Mouse (Mus musculus) embryonic facial prominence, embryonic 11.5 days (tissue): Measurements from ENCODE around the gene Crb2. TPM values are rescaled to one million over a fixed set of nuclear protein-coding genes. Genes with fewer than 3 reads are reported as not detected.
A peak's percentile ranks its signal among the peaks of the same experiment; 100 is the strongest.

Experiments used
- ATAC-seq: fragments of 200-750 bp; cut with Nextera tagmentation; replicated peaks from 2 replicates; pipeline ENCODE4 v1.8.0; 2017; ENCODE audit warnings: low read depth; ENCODE audit not compliant: insufficient number of reproducible peaks, low FRiP score, low TSS enrichment
- DNase-seq: peaks from one replicate; pipeline ENCODE4 v3.0.0-alpha.2; 2015; ENCODE audit warnings: low spot score
- H3K27ac ChIP-seq: fragments of 300-500 bp; sonication (generic); replicated peaks from 2 replicates; pipeline ENCODE4 v1.5.1; 2014; ENCODE audit warnings: mild to moderate bottlenecking, low read depth, low read length, control low read depth
- H3K27me3 ChIP-seq: fragments of 300-500 bp; sonication (generic); 2 replicates; pipeline ENCODE4 v1.6.1; 2014; ENCODE audit warnings: mild to moderate bottlenecking, low read length, moderate library complexity, mixed read lengths; ENCODE audit not compliant: control insufficient read depth, insufficient read depth
- H3K36me3 ChIP-seq: fragments of 300-500 bp; sonication (generic); replicated peaks from 2 replicates; pipeline ENCODE4 v1.6.1; 2014; ENCODE audit warnings: low read depth, mild to moderate bottlenecking, low read length, moderate library complexity, mixed read lengths; ENCODE audit not compliant: control insufficient read depth, insufficient read depth
- H3K4me1 ChIP-seq: fragments of 300-500 bp; sonication (generic); 2 replicates; pipeline ENCODE4 v1.6.1; 2014; ENCODE audit warnings: low read length, mixed read lengths; ENCODE audit not compliant: control insufficient read depth, insufficient read depth
- H3K4me2 ChIP-seq: fragments of 300-500 bp; sonication (generic); 2 replicates; pipeline ENCODE4 v1.6.1; 2014; ENCODE audit warnings: low read depth, mild to moderate bottlenecking, control low read depth, low read length, moderate library complexity
- H3K4me3 ChIP-seq: fragments of 300-500 bp; sonication (generic); 2 replicates; pipeline ENCODE4 v1.5.1; 2014; ENCODE audit warnings: low read depth, low read length, control low read depth
- H3K9ac ChIP-seq: fragments of 300-500 bp; sonication (generic); replicated peaks from 2 replicates; pipeline ENCODE4 v1.6.1; 2014; ENCODE audit warnings: mild to moderate bottlenecking, control low read depth, low read length
- H3K9me3 ChIP-seq: fragments of 300-500 bp; sonication (generic); replicated peaks from 2 replicates; pipeline ENCODE4 v1.6.1; 2016; ENCODE audit warnings: mild to moderate bottlenecking, low read length, inconsistent platforms, mixed read lengths; ENCODE audit not compliant: control insufficient read depth
- WGBS: fragments of 180-500 bp; shearing (Covaris S2); extraction: QIAGEN DNeasy Blood & Tissue Kit; methylation state at CpG from one replicate; pipeline ENCODE4 v1.1.7; 2014; 5-methylcytosine and 5-hydroxymethylcytosine counted together
- polyA plus RNA-seq: library from polyadenylated mRNA; unstranded; fragments of >200 nt; fragmentation: Nextera tagmentation; extraction: Ambion mirVana; gene quantifications from 2 replicates; pipeline ENCODE4 v1.2.1, GENCODE M21; 2014

Crb2 gene
- polyA plus RNA-seq, 1 experiment from 2014 or later: 2.7 TPM

DNA sequence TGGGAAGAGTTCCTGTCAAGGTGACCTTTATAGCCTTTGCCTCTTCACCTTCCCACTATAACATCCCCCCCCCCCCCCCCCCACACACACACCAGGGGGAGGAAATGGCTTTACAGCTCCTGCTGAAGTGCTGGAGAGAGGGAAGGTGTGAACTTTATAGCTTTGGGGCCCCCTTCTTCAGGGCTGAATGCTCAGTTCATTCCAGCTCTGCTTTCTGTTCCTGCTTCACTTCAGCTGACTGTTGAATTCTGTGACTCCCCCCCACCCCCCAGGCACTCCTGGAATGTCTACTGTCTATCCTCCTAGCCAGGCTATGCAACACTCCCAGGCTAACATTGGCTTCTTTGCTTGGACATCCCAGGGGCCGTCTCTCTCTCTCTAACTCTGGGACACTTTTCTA is 20.0 kb downstream of the Crb2 start:
- Histone ChIP-seq H3K9ac (no peak overlapping the region), H3K4me3 (no peak overlapping the region), H3K36me3 (no peaks in the 10 kb centered on the region), H3K27ac (no peak overlapping the region), H3K9me3 (no peaks in the 10 kb centered on the region), H3K4me2 (no peak overlapping the region), H3K4me1 (no peaks in the 10 kb centered on the region), H3K27me3 (peaks cover 25% of the 10 kb centered on the region)
- ATAC-seq (no peak), DNase-seq (no peak)
- WGBS: 52% methylated on average over 1 of the region's 1 CpGs

DNA sequence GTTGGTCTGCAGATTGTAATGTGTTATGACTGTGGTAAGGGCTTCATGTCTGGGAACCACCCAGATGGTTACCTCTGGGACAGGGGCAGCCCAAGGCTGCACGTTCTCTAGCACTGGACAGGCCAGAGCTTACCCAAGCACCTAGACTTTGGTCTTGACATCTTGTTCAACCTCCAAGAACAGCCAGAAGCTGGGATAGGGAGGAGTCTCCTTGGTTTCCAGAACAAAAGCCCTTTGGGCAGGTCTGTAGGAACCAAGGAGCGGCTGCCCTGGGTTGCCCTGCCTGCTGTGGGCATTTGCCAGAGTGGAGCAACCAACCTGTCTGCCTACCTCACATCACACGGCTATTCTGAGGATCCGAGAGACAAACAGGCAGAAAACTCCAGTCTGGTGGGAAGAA is 21.0 kb downstream of the Crb2 start:
- 88% methylated on average over 4 of the region's 4 CpGs for WGBS
- Histone ChIP-seq H3K4me2 (no peak overlapping the region), H3K4me1 (no peaks in the 10 kb centered on the region), H3K9ac (no peak overlapping the region), H3K4me3 (no peak overlapping the region), H3K36me3 (no peaks in the 10 kb centered on the region), H3K27me3 (peaks cover 22% of the 10 kb centered on the region), H3K27ac (no peak overlapping the region), H3K9me3 (no peaks in the 10 kb centered on the region)
- ATAC-seq (no peak), DNase-seq (no peak)

DNA sequence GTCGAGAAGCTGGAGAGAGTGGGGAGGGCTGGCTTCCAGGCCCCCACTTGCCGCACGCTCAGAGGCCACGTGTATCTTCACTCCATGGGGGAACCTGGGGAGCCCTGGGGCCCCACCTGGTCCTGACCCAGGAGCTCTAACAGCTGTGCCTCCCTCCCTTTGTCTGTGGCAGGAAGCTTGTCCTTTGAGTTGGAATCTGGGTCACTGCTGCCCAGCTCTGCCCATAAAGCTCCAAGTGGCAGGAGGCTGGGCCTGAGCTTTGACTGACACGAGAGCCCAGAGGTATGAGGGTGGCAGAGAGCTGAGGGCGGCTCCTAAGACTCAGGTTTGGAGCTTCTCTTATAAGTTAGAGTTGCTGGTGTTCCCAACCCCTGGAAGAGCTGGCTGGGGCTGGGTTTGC is 23.1 kb downstream of the Crb2 start:
- ATAC-seq: no peak
- no peaks in the 10 kb centered on the region for H3K4me1 ChIP-seq
- WGBS: 63% methylated on average over 6 of the region's 6 CpGs
- H3K36me3 ChIP-seq: no peaks in the 10 kb centered on the region
- no peak overlapping the region for H3K27ac ChIP-seq
- no peak overlapping the region for H3K9ac ChIP-seq
- DNase-seq: no peak
- H3K9me3 ChIP-seq: no peaks in the 10 kb centered on the region
- H3K4me3 ChIP-seq: no peak overlapping the region
- no peak overlapping the region for H3K4me2 ChIP-seq
- 0 out of 2 replicates have a peak, but pooled peaks cover 4% of the 10 kb centered on the region for H3K27me3 ChIP-seq

DNA sequence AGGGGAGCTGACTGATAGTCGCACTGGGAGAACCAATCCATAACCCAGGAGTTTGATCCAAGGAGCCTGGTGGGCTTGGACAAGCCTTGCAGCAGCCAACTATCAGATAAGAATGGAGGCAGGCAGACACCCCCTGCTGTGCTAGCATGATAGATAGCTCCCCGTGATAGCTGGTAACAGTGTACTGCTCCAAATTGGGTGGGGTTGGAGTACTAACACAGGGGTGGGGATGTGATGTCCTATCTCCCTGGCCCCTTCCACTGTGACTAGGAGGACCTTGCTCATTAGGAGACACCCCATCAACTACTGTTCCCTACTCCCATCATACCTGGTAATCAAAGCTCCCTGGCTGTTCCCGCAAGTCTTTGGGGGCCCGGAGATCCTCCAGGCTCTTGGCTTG is 25.6 kb downstream of the Crb2 start:
- WGBS: 92% methylated on average over 4 of the region's 4 CpGs
- H3K9ac ChIP-seq: no peak overlapping the region
- H3K4me3 ChIP-seq: no peak overlapping the region
- no peak overlapping the region for H3K4me2 ChIP-seq
- H3K27ac ChIP-seq: no peak overlapping the region
- no peak for ATAC-seq
- no peaks in the 10 kb centered on the region for H3K4me1 ChIP-seq
- no peak for DNase-seq
- H3K9me3 ChIP-seq: no peaks in the 10 kb centered on the region
- no peaks in the 10 kb centered on the region for H3K27me3 ChIP-seq
- H3K36me3 ChIP-seq: no peaks in the 10 kb centered on the region

DNA sequence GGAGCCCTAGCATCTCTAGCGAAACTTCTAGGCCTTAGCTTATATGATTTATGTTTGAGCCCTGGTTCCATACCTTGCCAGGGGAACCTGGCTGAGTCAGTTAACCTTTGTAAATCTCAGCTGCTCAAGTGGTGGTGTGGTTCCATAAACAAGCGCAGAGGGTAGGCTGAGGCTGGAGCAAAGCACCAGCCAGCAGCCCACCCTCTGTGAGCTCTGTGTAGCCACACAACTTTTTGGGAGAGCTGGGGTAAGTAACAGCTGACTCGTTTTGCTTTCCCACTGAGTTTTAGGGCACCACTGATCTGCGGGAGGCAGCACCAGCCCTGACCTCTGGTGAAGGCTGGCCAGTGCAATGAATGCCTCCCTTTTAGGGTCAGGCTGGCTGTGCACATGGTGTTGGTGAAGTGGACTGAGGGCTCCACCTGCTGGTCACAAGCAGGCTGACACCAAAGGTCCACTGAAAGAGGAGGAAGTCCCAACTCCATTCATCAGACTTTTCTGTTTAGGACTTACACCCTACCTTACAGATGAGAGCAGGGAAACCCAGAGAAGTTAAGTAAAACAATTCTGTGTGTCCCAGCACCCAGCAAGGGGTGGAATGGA is 26.7 kb downstream of the Crb2 start:
- DNase-seq (peak; percentile 82), ATAC-seq (peak; percentile 68)
- Histone ChIP-seq H3K36me3 (no peaks in the 10 kb centered on the region), H3K4me2 (no peak overlapping the region), H3K9me3 (no peaks in the 10 kb centered on the region), H3K27ac (no peak overlapping the region), H3K9ac (no peak overlapping the region), H3K27me3 (no peaks in the 10 kb centered on the region), H3K4me3 (no peak overlapping the region), H3K4me1 (no peaks in the 10 kb centered on the region)
- 48% methylated on average over 4 of the region's 4 CpGs for WGBS

DNA sequence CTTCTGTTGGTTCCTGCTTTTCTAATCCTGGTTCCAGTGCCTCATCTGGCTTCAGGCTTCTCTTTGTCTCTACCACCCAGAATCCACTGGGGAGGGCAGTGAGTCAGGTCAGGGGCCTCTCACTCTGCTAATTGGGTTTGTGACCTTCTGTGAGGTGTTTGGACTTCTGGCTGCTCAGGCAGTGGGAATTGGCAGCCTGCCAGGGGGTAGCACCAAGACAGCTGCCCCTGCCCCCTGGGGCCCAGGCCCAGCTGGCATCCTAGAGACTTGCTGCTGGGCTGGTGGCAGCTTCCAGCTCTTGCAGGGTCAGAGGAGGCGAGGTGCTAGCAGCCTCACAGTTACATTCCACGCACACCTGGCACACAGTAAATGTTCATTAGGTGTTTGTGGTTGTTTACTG is 35.6 kb downstream of the Crb2 start:
- ATAC-seq (no peak), DNase-seq (no peak)
- H3K9me3 ChIP-seq: no peaks in the 10 kb centered on the region

DNA sequence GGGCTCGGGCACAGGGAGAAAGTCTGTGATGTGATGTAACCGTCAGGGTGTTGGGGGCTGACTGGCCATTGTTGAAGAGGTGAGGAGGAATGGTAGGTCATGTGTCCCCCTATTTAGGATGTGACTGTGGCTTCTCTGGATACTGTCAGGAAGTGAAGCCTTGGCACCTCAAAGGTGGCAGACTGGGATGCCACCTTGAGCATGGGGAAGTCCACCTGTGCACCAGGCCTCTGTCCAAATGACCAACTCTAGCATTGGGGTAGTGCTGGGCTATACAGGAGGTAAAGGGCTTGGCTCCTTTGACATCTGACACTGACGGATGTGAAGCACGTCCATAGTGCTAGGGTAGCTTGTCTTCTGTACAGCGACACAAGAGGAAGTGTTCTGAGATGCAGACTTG is 36.4 kb downstream of the Crb2 start:
- no peak overlapping the region for H3K4me2 ChIP-seq
- no peak overlapping the region for H3K27ac ChIP-seq
- DNase-seq (no peak), ATAC-seq (no peak)
- H3K36me3 ChIP-seq: no peaks in the 10 kb centered on the region
- WGBS: 86% methylated on average over 5 of the region's 5 CpGs
- H3K4me3 ChIP-seq: no peak overlapping the region
- H3K4me1 ChIP-seq: no peaks in the 10 kb centered on the region
- no peaks in the 10 kb centered on the region for H3K27me3 ChIP-seq
- H3K9ac ChIP-seq: no peak overlapping the region
- H3K9me3 ChIP-seq: no peaks in the 10 kb centered on the region

More for the DNA sequence above, 35.6 kb downstream of the Crb2 start:
- 87% methylated on average over 2 of the region's 2 CpGs for WGBS
- H3K9ac ChIP-seq: no peak overlapping the region
- H3K4me1 ChIP-seq: no peaks in the 10 kb centered on the region
- no peaks in the 10 kb centered on the region for H3K27me3 ChIP-seq
- H3K4me3 ChIP-seq: no peak overlapping the region
- H3K36me3 ChIP-seq: no peaks in the 10 kb centered on the region
- no peak overlapping the region for H3K27ac ChIP-seq
- no peak overlapping the region for H3K4me2 ChIP-seq

DNA sequence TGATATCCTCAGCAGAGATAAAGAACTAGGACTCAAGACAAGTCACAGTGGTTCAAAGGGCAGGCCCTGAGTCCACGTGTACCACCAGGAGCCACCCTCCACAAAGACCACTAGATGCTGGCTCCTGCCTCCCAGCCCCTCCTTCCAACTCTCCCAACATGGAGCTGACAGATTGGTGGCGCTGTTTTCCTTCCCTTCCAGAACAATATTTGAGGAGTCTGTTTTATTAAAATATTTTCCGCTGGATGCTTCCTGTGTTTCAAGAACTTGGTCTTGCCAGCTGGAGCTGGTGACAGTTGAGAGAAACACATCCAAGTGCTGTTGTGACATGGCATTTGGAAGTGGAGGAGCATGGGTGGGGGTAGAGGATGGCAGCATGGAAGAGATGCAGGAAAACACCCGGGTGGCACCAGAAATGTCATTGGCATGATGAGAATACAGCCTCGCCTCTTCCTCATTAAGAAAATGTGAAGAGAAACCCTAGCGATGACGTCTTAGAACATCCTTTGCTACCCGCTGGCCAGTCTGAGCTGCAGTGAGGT is 38.8 kb downstream of the Crb2 start:
- Histone ChIP-seq H3K4me1 (no peaks in the 10 kb centered on the region), H3K4me3 (no peak overlapping the region), H3K36me3 (no peaks in the 10 kb centered on the region), H3K9ac (no peak overlapping the region), H3K27me3 (no peaks in the 10 kb centered on the region), H3K27ac (no peak overlapping the region), H3K9me3 (no peaks in the 10 kb centered on the region), H3K4me2 (no peak overlapping the region)
- ATAC-seq (no peak), DNase-seq (no peak)
- WGBS: 83% methylated on average over 8 of the region's 8 CpGs
